Mouse (Mus musculus) ES-Bruce4 (cell line): ENCODE results near the gene Alox5.

ENCODE experiments used
- EP300 ChIP-seq: IDR thresholded peaks from 2 replicates; pipeline ENCODE4 v1.6.1; 2011; ENCODE audit warnings: low read depth, low read length; ENCODE audit not compliant: insufficient read depth
- POLR2A ChIP-seq: IDR thresholded peaks from one replicate; pipeline ENCODE4 v1.8.1; 2011; ENCODE audit warnings: low read length; ENCODE audit not compliant: insufficient read depth

DNA sequence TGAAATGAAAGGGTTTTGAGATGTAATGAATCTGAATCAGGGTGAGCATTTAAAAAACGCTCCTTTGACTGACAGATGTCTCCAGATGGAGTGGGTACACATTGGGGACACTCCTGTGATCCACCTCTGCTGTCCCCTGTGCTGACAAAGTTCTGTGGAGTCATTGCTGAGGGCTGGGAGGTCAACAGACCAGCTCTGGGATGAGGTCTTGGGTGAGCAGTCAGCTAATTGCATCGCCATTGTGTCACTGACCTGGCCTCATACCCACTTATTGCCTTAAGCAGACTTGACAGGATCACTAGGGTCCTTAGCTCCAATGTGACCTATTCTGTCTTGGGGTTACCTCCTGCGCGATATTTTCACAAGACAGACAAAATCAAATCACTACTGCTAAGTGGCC, 53.8 kb downstream of the Alox5 start:
- no peak for TF ChIP-seq EP300
- TF ChIP-seq POLR2A, result no peak
